Mouse (Mus musculus) hindbrain, embryonic 10.5 days (tissue): ENCODE measurements around the gene Echs1. TPM values are rescaled to one million over a fixed set of nuclear protein-coding genes. Genes with fewer than 3 reads are reported as not detected.

Experiments used
- polyA plus RNA-seq: library from polyadenylated mRNA; unstranded; fragments of >200 nt; fragmentation: Nextera tagmentation; extraction: Ambion mirVana; gene quantifications from 2 replicates; pipeline ENCODE4 v1.2.1, GENCODE M21; 2016

Echs1 gene
- polyA plus RNA-seq, 1 experiment from 2014 or later, result 153 TPM

Other genes with a start within 250 kb of the Echs1 start
- gene Kndc1, start 221.8 kb downstream of the Echs1 start, polyA plus RNA-seq, result 0.58 and 1.0 TPM in 2 replicates
- gene Utf1, start 172.7 kb downstream of the Echs1 start, polyA plus RNA-seq, result not detected in 2 replicates
- 1.0 and 1.1 TPM in 2 replicates for gene 6430531B16Rik, start 137.7 kb downstream of the Echs1 start, polyA plus RNA-seq
- gene Adam8, start 123.9 kb downstream of the Echs1 start, polyA plus RNA-seq, result 2.4 and 4.1 TPM in 2 replicates
- gene Zfp511, start 80.1 kb downstream of the Echs1 start, polyA plus RNA-seq, result 48.3 and 53.1 TPM in 2 replicates
- gene Tubgcp2, start 79.8 kb downstream of the Echs1 start, polyA plus RNA-seq, result 82.2 and 82.5 TPM in 2 replicates
- 95.9 and 105 TPM in 2 replicates for gene Msx3, start 67.4 kb downstream of the Echs1 start, polyA plus RNA-seq
- 2.7 and 7.2 TPM in 2 replicates for gene Caly, start 33.9 kb downstream of the Echs1 start, polyA plus RNA-seq
- not detected in 2 replicates for gene Prap1, start 23.1 kb downstream of the Echs1 start, polyA plus RNA-seq
- gene Fuom, start 14.0 kb downstream of the Echs1 start, polyA plus RNA-seq, result 13.6 and 17.9 TPM in 2 replicates
- 15.7 and 21.7 TPM in 2 replicates for gene Paox, start 677 bp downstream of the Echs1 start, polyA plus RNA-seq
- 29.4 and 30.1 TPM in 2 replicates for gene Mtg1, start 21.1 kb upstream of the Echs1 start, polyA plus RNA-seq
- 0.46 and 1.4 TPM in 2 replicates for gene Sprn, start 38.4 kb upstream of the Echs1 start, polyA plus RNA-seq
- not detected in 2 replicates for gene Olfr522, start 48.3 kb upstream of the Echs1 start, polyA plus RNA-seq
- not detected in 2 replicates for gene Olfr523, start 56.7 kb upstream of the Echs1 start, polyA plus RNA-seq
- not detected in 2 replicates for gene Olfr524, start 89.5 kb upstream of the Echs1 start, polyA plus RNA-seq
- not detected in 2 replicates for gene Cd163l1, start 101.8 kb upstream of the Echs1 start, polyA plus RNA-seq
- gene 5830411N06Rik, start 130.8 kb upstream of the Echs1 start, polyA plus RNA-seq, result not detected in 2 replicates
- not detected in 2 replicates for gene Olfr525, start 204.4 kb upstream of the Echs1 start, polyA plus RNA-seq
- not detected in 2 replicates for gene Olfr527, start 217.5 kb upstream of the Echs1 start, polyA plus RNA-seq
- gene Olfr60, start 245.2 kb upstream of the Echs1 start, polyA plus RNA-seq, result not detected in 2 replicates